Mouse (Mus musculus) embryonic fibroblast, embryonic 13.5 days (primary cell): ENCODE measurements around the gene Acbd3.

Source experiments
- CTCF ChIP-seq: IDR thresholded peaks from 2 replicates; pipeline ENCODE4 v1.5.1; 2011; ENCODE audit warnings: mild to moderate bottlenecking, control low read depth, low read length, moderate library complexity, borderline replicate concordance; ENCODE audit not compliant: insufficient read depth
- POLR2A ChIP-seq: IDR thresholded peaks from 2 replicates; pipeline ENCODE4 v1.6.1; 2011; ENCODE audit warnings: low read depth, mild to moderate bottlenecking, control low read depth, low read length, moderate library complexity

- TF ChIP-seq POLR2A (no peak), CTCF (no peak)
These were observed 18.0 kb upstream of the Acbd3 start for GRCm38 (mm10) chr1:180707813-180708212.
